ENCODE assay signal across 21 mouse cellular contexts in the genomic region with DNA sequence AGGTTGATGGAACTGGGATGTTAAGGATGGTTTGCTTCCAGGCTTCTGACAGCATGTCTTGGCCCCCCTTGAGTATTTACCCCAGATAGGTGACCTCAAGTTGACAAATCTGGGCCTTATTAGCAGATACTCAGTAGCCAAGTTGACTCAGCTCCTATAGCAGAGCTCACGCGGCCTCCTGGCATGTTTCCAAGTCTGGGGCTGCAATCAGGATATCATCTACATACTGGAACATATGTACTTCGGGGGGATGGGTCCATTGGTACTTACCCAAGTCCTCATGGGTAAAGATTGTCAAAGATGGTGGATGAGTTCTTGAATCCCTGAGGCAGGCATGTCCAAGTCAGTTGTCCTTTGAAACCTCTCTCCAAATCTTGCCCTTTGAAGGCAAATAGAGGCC.
DNase-seq lines count a peak whose midpoint lies in the region; ATAC-seq and TF ChIP-seq lines count a peak whose summit lies in the region.
"Had no signal": no experiment of that assay in that cellular context is flagged by ENCODE, and none has a peak within 500 bp of the region (broad histone marks: within the 10 kb centered on the region; RNA-seq: fewer than 3 reads in every experiment).

No protein-coding gene starts in this region.

- peak; percentile 42 for DNase-seq in cerebellum, adult 9-11 months
- no peak for DNase-seq in cerebellum, postnatal 4 days (ENCODE audit: low spot score in 2 of 2)
- DNase-seq in 3T3-L1 (ENCODE audit: low read depth, low spot score) (peak; percentile 39), NIH3T3 (ENCODE audit: low read depth) (peak; percentile 87)
- DNase-seq in right cerebral cortex, adult 18-20 months, result no peak
- DNase-seq: adrenal gland, adult 8-10 months; forebrain, postnatal 0 days; kidney, adult 2 months; kidney, postnatal 14 days; liver, postnatal 0 days; lung, postnatal 14 days; midbrain, embryonic 14.5 days; right cerebral cortex, postnatal 14 days; spleen, adult 18-20 months; thymus, adult 18-20 months; thymus, postnatal 4 days had no signal

- TF ChIP-seq CTCF in intestine, postnatal 0 days (IDR thresholded peaks at IDR 0.05; ENCODE audit: low read depth), result no peak

- 0 out of 2 replicates have a peak overlapping the region, but pooled peaks have one; percentile 5 for H3K9ac ChIP-seq in intestine, embryonic 16.5 days (ENCODE audit: low read depth, low read length)
- no peak overlapping the region for H3K9ac ChIP-seq in intestine, postnatal 0 days (ENCODE audit: low read depth, low read length)
- H3K9ac ChIP-seq: forebrain, postnatal 0 days; liver, postnatal 0 days; neural tube, embryonic 13.5 days had no signal

- no peak overlapping the region for H3K4me2 ChIP-seq in intestine, embryonic 16.5 days (ENCODE audit: low read depth, low read length)
- no peak overlapping the region for H3K4me2 ChIP-seq in intestine, postnatal 0 days (replicated peaks; ENCODE audit: low read depth)
- H3K4me2 ChIP-seq: neural tube, embryonic 13.5 days had no signal

- WGBS in intestine, embryonic 16.5 days, result 55% methylated on average over 3 of the region's 3 CpGs
- WGBS in intestine, postnatal 0 days, result 34% methylated on average over 3 of the region's 3 CpGs

- H3K4me1 ChIP-seq in intestine, embryonic 16.5 days (ENCODE audit: control insufficient read depth, insufficient read depth, low read length), result no peaks in the 10 kb centered on the region
- no peaks in the 10 kb centered on the region for H3K4me1 ChIP-seq in intestine, postnatal 0 days (replicated peaks; ENCODE audit: control insufficient read depth, insufficient read depth, low read length)
- H3K4me1 ChIP-seq: limb, embryonic 10.5 days; neural tube, embryonic 13.5 days had no signal

- H3K36me3 ChIP-seq in intestine, embryonic 16.5 days (ENCODE audit: control insufficient read depth, insufficient read depth, low read length), result no peaks in the 10 kb centered on the region
- no peaks in the 10 kb centered on the region for H3K36me3 ChIP-seq in intestine, postnatal 0 days (ENCODE audit: control insufficient read depth, insufficient read depth)
- H3K36me3 ChIP-seq: limb, embryonic 10.5 days; neural tube, embryonic 13.5 days had no signal

- H3K27ac ChIP-seq in intestine, embryonic 16.5 days (ENCODE audit: low read length), result no peak overlapping the region
- H3K27ac ChIP-seq in intestine, postnatal 0 days (ENCODE audit: low read depth, low read length), result no peak overlapping the region
- H3K27ac ChIP-seq: limb, embryonic 10.5 days; neural tube, embryonic 13.5 days had no signal

- ATAC-seq in intestine, embryonic 16.5 days, result no peak
- no peak for ATAC-seq in intestine, postnatal 0 days
- ATAC-seq: forebrain, postnatal 0 days; liver, postnatal 0 days had no signal

- H3K4me3 ChIP-seq in intestine, embryonic 16.5 days (ENCODE audit: low read length), result no peak overlapping the region
- no peak overlapping the region for H3K4me3 ChIP-seq in intestine, postnatal 0 days (ENCODE audit: low read depth, low read length)
- H3K4me3 ChIP-seq: limb, embryonic 10.5 days; megakaryocyte, embryonic 14.5 days; neural tube, embryonic 13.5 days had no signal

- H3K9me3 ChIP-seq in intestine, embryonic 16.5 days (ENCODE audit: control insufficient read depth, low read length), result no peaks in the 10 kb centered on the region
- no peaks in the 10 kb centered on the region for H3K9me3 ChIP-seq in intestine, postnatal 0 days (ENCODE audit: control insufficient read depth)
- H3K9me3 ChIP-seq: limb, embryonic 10.5 days; megakaryocyte, embryonic 14.5 days had no signal

- no peaks in the 10 kb centered on the region for H3K27me3 ChIP-seq in intestine, embryonic 16.5 days (replicated peaks; ENCODE audit: control insufficient read depth, insufficient read depth, low read length)
- H3K27me3 ChIP-seq in intestine, postnatal 0 days (replicated peaks; ENCODE audit: control insufficient read depth, insufficient read depth, low read length), result no peaks in the 10 kb centered on the region
- H3K27me3 ChIP-seq: megakaryocyte, embryonic 14.5 days; neural tube, embryonic 13.5 days had no signal

Comparison
In these comparisons a context has a peak if more than half of its experiments do, and no peak if none do; other contexts are left out.
1. DNase-seq: peak in cerebellum, adult 9-11 months (single experiment), 3T3-L1 (single experiment) and NIH3T3 (single experiment); none in cerebellum, postnatal 4 days (0 of 2) and right cerebral cortex, adult 18-20 months (single experiment).